Mouse (Mus musculus): ENCODE data around the gene Myef2. TPM values are rescaled to one million over a fixed set of nuclear protein-coding genes. Genes with fewer than 3 reads are reported as not detected.

The Myef2 gene
- polyA plus RNA-seq, 1 experiment from 2014 or later, result 90.4 TPM

GRCm38 (mm10) chr2:125057250-125057815 is 66.1 kb downstream of the Myef2 start:
- H3K9me3 ChIP-seq (replicated peaks; ENCODE audit: control insufficient read depth, low read length), result no peaks in the 10 kb centered on the region

GRCm38 (mm10) chr2:125055316-125055903 is 68.1 kb downstream of the Myef2 start:
- Histone ChIP-seq H3K4me3 (ENCODE audit: low read depth, low read length) (no peak overlapping the region), H3K4me2 (no peak overlapping the region), H3K36me3 (ENCODE audit: control insufficient read depth, insufficient read depth, low read length) (no peaks in the 10 kb centered on the region), H3K27ac (ENCODE audit: low read depth, low read length) (no peak overlapping the region), H3K9me3 (replicated peaks; ENCODE audit: control insufficient read depth, low read length) (no peaks in the 10 kb centered on the region), H3K9ac (ENCODE audit: low read depth, low read length) (no peak overlapping the region), H3K4me1 (ENCODE audit: control insufficient read depth, insufficient read depth, low read length) (no peaks in the 10 kb centered on the region), H3K27me3 (ENCODE audit: control insufficient read depth, insufficient read depth, low read length) (no peaks in the 10 kb centered on the region)
- WGBS (ENCODE audit: insufficient replicate concordance), result 80% methylated on average over 7 of the region's 7 CpGs
- ATAC-seq (replicated peaks; ENCODE audit: insufficient number of reproducible peaks, low FRiP score, low TSS enrichment), result no peak

More at GRCm38 (mm10) chr2:125057250-125057815, 66.1 kb downstream of the Myef2 start:
- no peaks in the 10 kb centered on the region for H3K36me3 ChIP-seq (ENCODE audit: control insufficient read depth, insufficient read depth, low read length)
- no peak overlapping the region for H3K27ac ChIP-seq (ENCODE audit: low read depth, low read length)
- H3K27me3 ChIP-seq (ENCODE audit: control insufficient read depth, insufficient read depth, low read length), result no peaks in the 10 kb centered on the region
- H3K9ac ChIP-seq (ENCODE audit: low read depth, low read length), result no peak overlapping the region
- ATAC-seq (replicated peaks; ENCODE audit: insufficient number of reproducible peaks, low FRiP score, low TSS enrichment), result no peak
- no peak overlapping the region for H3K4me2 ChIP-seq
- no peaks in the 10 kb centered on the region for H3K4me1 ChIP-seq (ENCODE audit: control insufficient read depth, insufficient read depth, low read length)
- no peak overlapping the region for H3K4me3 ChIP-seq (ENCODE audit: low read depth, low read length)
- WGBS (ENCODE audit: insufficient replicate concordance), result 42% methylated on average over 7 of the region's 7 CpGs

Other genes with a start within 250 kb of the Myef2 start
- 4.2 and 4.9 TPM in 2 replicates for gene Slc24a5, start 55.5 kb downstream of the Myef2 start, polyA plus RNA-seq (2014; fragmentation: Nextera tagmentation; extraction: Ambion mirVana)
- not detected in 2 replicates for gene Ctxn2, start 13.0 kb upstream of the Myef2 start, polyA plus RNA-seq (2014; fragmentation: Nextera tagmentation; extraction: Ambion mirVana)
- gene Slc12a1, start 28.8 kb upstream of the Myef2 start, polyA plus RNA-seq (2014; fragmentation: Nextera tagmentation; extraction: Ambion mirVana), result not detected in 2 replicates
- gene Dut, start 123.5 kb upstream of the Myef2 start, polyA plus RNA-seq (2014; fragmentation: Nextera tagmentation; extraction: Ambion mirVana), result 148 and 156 TPM in 2 replicates